Mouse (Mus musculus) CH12.LX (cell line): ENCODE measurements around the gene Mfsd5.

ENCODE experiments used
- CTCF ChIP-seq, 2 experiments: IDR thresholded peaks in 1 of 2; conservative IDR thresholded peaks in 1 of 2; 2 replicates each; pipeline ENCODE4 v1.5.1; 2011 to 2012; ENCODE audit warnings: low read depth in 2 of 2, low read length in 2 of 2, improper control_type of control experiment in 1 of 2, inconsistent platforms in 1 of 2, mild to moderate bottlenecking in 1 of 2, moderate library complexity in 1 of 2
- E2F4 ChIP-seq: IDR thresholded peaks from 2 replicates; pipeline ENCODE4 v1.6.1; 2011; ENCODE audit warnings: low read depth, low read length, improper control_type of control experiment; ENCODE audit not compliant: insufficient replicate concordance
- EP300 ChIP-seq: IDR thresholded peaks from 2 replicates; pipeline ENCODE4 v1.6.1; 2011; ENCODE audit warnings: low read length, improper control_type of control experiment
- JUND ChIP-seq: conservative IDR thresholded peaks from 2 replicates; pipeline ENCODE4 v1.6.1; 2011; ENCODE audit warnings: low read depth, low read length, improper control_type of control experiment
- KAT2A ChIP-seq: IDR thresholded peaks from 2 replicates; pipeline ENCODE4 v1.6.1; 2012; ENCODE audit warnings: low read length, improper control_type of control experiment, inconsistent platforms; ENCODE audit not compliant: insufficient replicate concordance
- MAFK ChIP-seq: IDR thresholded peaks from 2 replicates; pipeline ENCODE4 v1.6.1; 2011; ENCODE audit warnings: low read length, improper control_type of control experiment; ENCODE audit not compliant: insufficient replicate concordance
- POLR2A ChIP-seq: IDR thresholded peaks from 2 replicates; pipeline ENCODE4 v1.6.1; 2011; ENCODE audit warnings: low read depth, mild to moderate bottlenecking, improper control_type of control experiment, low read length
- SIN3A ChIP-seq: IDR thresholded peaks from 2 replicates; pipeline ENCODE4 v1.6.1; 2012; ENCODE audit warnings: low read length, improper control_type of control experiment, inconsistent platforms
- TCF12 ChIP-seq: IDR thresholded peaks from 2 replicates; pipeline ENCODE4 v1.6.1; 2014; ENCODE audit warnings: low read depth, mild to moderate bottlenecking, inconsistent platforms, low read length, improper control_type of control experiment
- USF2 ChIP-seq: conservative IDR thresholded peaks from 2 replicates; pipeline ENCODE4 v1.6.1; 2011; ENCODE audit warnings: low read depth, low read length, improper control_type of control experiment
- ZNF384 ChIP-seq: IDR thresholded peaks from 2 replicates; pipeline ENCODE4 v1.6.1; 2012; ENCODE audit warnings: low read depth, low read length, improper control_type of control experiment, inconsistent platforms

GRCm38 (mm10) chr15:102255547-102256255 lies 23.6 kb upstream of the Mfsd5 start:
- no peak for TF ChIP-seq TCF12
- TF ChIP-seq CTCF (conservative IDR thresholded peaks at IDR 0.05 in 1 of 2, IDR thresholded peaks at IDR 0.05 in 1 of 2; ENCODE audit: low read depth in 2 of 2, low read length in 2 of 2), result no peak
- no peak for TF ChIP-seq JUND
- no peak for TF ChIP-seq POLR2A
- no peak for TF ChIP-seq E2F4
- no peak for TF ChIP-seq EP300
- TF ChIP-seq USF2, result no peak
- TF ChIP-seq ZNF384, result no peak
- TF ChIP-seq MAFK, result no peak
- TF ChIP-seq SIN3A, result no peak
- no peak for TF ChIP-seq KAT2A
